Mouse (Mus musculus) liver, embryonic 12.5 days (tissue): ENCODE data around the gene Fus. TPM values are rescaled to one million over a fixed set of nuclear protein-coding genes. Genes with fewer than 3 reads are reported as not detected.

Experiments
- ATAC-seq: fragments of 200-750 bp; cut with Nextera tagmentation; 2 replicates; pipeline ENCODE4 v1.8.0; 2017; ENCODE audit warnings: moderate number of reproducible peaks, mild to moderate bottlenecking, moderate library complexity
- H3K27ac ChIP-seq: fragments of 300-500 bp; sonication (generic); 2 replicates; pipeline ENCODE4 v1.5.1; 2016; ENCODE audit warnings: mild to moderate bottlenecking
- H3K27me3 ChIP-seq: fragments of 300-500 bp; sonication (generic); replicated peaks from 2 replicates; pipeline ENCODE4 v1.6.1; 2016; ENCODE audit warnings: mild to moderate bottlenecking, moderate library complexity
- H3K36me3 ChIP-seq: fragments of 300-500 bp; sonication (generic); 2 replicates; pipeline ENCODE4 v1.6.1; 2016; ENCODE audit warnings: mild to moderate bottlenecking, moderate library complexity
- H3K4me1 ChIP-seq: fragments of 300-500 bp; sonication (generic); 2 replicates; pipeline ENCODE4 v1.6.1; 2016
- H3K4me2 ChIP-seq: fragments of 300-500 bp; sonication (generic); 2 replicates; pipeline ENCODE4 v1.6.1; 2016; ENCODE audit warnings: mild to moderate bottlenecking, moderate library complexity
- H3K4me3 ChIP-seq: fragments of 300-500 bp; sonication (generic); 2 replicates; pipeline ENCODE4 v1.5.1; 2016; ENCODE audit warnings: mild to moderate bottlenecking, moderate library complexity
- H3K9ac ChIP-seq: fragments of 300-500 bp; sonication (generic); 2 replicates; pipeline ENCODE4 v1.6.1; 2016; ENCODE audit warnings: mild to moderate bottlenecking, moderate library complexity
- H3K9me3 ChIP-seq: fragments of 300-500 bp; sonication (generic); replicated peaks from 2 replicates; pipeline ENCODE4 v1.6.1; 2016; ENCODE audit warnings: mild to moderate bottlenecking, moderate library complexity
- WGBS: fragments of 180-500 bp; shearing (Covaris S2); methylation state at CpG from one replicate; pipeline ENCODE4 v1.1.7; 2016; ENCODE audit not compliant: insufficient replicate concordance; 5-methylcytosine and 5-hydroxymethylcytosine counted together
- polyA plus RNA-seq: library from polyadenylated mRNA; unstranded; fragments of >200 nt; fragmentation: Nextera tagmentation; extraction: Ambion mirVana; gene quantifications from 2 replicates; pipeline ENCODE4 v1.2.1, GENCODE M21; 2016

The Fus gene
- polyA plus RNA-seq, result 217 and 225 TPM in 2 replicates

DNA sequence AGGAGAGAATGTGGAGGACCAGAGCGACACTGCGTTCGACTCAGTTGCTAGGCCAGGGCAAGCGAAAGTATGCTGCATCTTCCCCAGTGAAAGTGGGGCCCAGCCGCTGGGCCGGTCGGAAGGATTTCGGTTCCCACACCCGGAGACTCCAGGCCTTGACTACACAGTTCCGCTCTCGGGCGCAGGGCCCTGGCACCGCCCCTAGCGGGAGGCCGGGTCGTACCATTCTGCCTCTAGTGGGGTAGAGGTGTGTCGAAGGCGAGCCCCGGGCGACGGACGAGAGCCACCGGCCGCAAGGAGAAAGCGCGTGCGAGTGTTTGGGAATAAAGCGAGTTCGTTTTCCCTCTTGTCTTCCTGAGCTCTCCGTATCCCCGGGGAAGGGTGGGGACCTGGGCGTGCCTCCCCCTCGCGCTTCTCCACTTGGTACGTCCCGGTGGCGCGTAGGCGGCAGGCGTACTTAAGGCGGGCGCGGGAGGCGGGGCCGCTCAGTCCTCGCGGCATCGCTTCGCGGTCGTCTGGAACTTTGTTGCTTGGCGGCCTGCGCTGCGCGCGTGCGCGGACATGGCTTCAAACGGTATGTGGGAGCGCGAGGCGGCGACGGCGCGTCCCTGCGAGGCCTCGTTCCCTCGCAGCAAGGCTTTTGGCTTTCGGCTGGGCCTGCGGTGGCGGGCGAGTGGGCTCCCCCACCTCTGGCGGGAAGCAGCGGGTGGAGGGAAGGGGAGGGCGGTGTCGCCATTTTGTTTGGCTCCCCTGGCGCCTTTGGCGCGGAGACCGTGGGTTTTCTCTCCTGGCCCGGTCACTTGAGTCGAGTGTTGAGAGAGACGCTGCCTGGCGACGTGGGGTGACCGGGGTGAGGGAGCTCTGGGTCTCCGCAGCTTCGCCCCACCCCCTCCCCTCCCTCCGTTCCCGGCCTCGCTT lies at the start of gene Fus:
Gene Fus (plus strand): TSS at position 454 of the 918 bp plus-strand sequence.
- Histone ChIP-seq H3K27ac (peak within 1 kb of the TSS; percentile 93), H3K9ac (peak within 1 kb of the TSS; percentile 92), H3K4me2 (peak within 1 kb of the TSS; percentile 81), H3K36me3 (peaks cover 34% of the 10 kb centered on the region), H3K9me3 (no peaks in the 10 kb centered on the region), H3K4me3 (peak within 1 kb of the TSS; percentile 85), H3K27me3 (no peaks in the 10 kb centered on the region), H3K4me1 (peaks cover 33% of the 10 kb centered on the region)
- under 1% methylated on average over 92 of the region's 92 CpGs for WGBS
- peak; percentile 93 for ATAC-seq

DNA sequence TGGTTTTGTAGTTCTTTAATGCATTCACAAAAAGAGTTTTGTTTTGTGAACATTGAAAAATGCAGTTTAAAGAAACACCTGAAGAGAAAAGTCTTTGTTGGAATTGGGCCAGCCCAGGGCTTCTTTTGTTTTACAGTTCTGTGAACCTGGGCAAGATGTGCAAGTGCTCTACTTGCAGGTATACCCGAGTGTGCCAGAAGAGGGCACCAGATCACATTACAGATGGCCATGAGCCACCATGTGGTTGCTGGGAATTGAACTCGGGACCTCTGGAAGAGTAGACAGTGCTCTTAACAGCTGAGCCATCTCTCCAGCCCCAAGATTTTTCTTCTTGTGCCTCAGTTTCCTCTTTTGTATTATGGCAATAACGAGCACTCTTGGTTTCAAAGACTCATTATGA lies 49.1 kb upstream of the Fus start:
- H3K27me3 ChIP-seq, result no peaks in the 10 kb centered on the region
- H3K27ac ChIP-seq, result no peak overlapping the region
- ATAC-seq, result no peak
- H3K4me3 ChIP-seq, result no peak overlapping the region
- no peak overlapping the region for H3K4me2 ChIP-seq
- WGBS, result 39% methylated on average over 3 of the region's 3 CpGs
- H3K9ac ChIP-seq, result no peak overlapping the region
- H3K36me3 ChIP-seq, result peaks cover 56% of the 10 kb centered on the region
- H3K4me1 ChIP-seq, result peaks cover 41% of the 10 kb centered on the region
- no peaks in the 10 kb centered on the region for H3K9me3 ChIP-seq

DNA sequence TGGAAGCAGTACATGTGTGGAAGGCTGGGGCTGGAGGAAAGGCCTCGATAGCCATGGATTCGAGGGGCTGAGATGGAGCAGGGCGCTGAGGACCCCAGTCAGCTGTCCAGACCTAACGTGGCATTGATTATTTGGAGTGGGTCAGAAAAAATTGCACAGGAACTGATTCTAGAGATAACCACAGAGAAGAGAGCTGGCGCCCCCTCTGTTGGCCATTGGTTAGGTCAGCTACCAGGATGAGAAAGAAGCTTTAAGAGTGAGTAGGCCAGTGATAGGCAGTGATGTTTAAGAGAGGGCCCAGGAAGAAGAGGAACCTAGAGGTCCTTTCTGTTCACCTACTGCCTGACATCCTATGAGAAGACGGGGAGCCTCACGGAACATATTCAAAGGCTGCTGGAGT lies 48.0 kb upstream of the Fus start:
- Histone ChIP-seq H3K36me3 (peaks cover 56% of the 10 kb centered on the region), H3K4me1 (peaks cover 41% of the 10 kb centered on the region), H3K27me3 (no peaks in the 10 kb centered on the region), H3K9ac (no peak overlapping the region), H3K4me3 (no peak overlapping the region), H3K9me3 (no peaks in the 10 kb centered on the region), H3K4me2 (no peak overlapping the region), H3K27ac (no peak overlapping the region)
- 70% methylated on average over 7 of the region's 7 CpGs for WGBS
- ATAC-seq, result peak; percentile 2; the same call in 1 of the 2 replicates

DNA sequence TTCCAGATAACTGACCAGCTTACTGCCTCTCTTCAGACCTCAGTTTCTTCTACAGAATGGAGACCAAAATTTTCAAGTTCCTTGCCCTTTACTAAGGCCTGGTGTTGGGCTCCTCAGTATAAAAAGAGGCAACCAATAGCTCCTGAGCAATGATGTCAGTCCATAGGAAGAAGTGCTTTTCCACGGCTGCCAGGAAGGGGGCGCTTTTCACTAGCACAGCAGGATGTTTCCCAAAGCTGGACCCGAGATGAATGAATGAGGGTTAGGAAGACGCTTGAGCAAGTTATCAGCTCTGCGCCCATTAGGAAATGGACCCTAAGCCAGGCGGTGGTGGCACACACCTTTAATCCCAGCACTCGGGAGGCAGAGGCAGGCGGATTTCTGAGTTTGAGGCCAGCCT lies 45.7 kb upstream of the Fus start:
- Histone ChIP-seq H3K27me3 (no peaks in the 10 kb centered on the region), H3K36me3 (peaks cover 59% of the 10 kb centered on the region), H3K9me3 (no peaks in the 10 kb centered on the region), H3K4me2 (no peak overlapping the region), H3K4me1 (peaks cover 39% of the 10 kb centered on the region), H3K4me3 (no peak overlapping the region), H3K9ac (no peak overlapping the region), H3K27ac (no peak overlapping the region)
- WGBS, result 56% methylated on average over 8 of the region's 8 CpGs
- ATAC-seq, result no peak

DNA sequence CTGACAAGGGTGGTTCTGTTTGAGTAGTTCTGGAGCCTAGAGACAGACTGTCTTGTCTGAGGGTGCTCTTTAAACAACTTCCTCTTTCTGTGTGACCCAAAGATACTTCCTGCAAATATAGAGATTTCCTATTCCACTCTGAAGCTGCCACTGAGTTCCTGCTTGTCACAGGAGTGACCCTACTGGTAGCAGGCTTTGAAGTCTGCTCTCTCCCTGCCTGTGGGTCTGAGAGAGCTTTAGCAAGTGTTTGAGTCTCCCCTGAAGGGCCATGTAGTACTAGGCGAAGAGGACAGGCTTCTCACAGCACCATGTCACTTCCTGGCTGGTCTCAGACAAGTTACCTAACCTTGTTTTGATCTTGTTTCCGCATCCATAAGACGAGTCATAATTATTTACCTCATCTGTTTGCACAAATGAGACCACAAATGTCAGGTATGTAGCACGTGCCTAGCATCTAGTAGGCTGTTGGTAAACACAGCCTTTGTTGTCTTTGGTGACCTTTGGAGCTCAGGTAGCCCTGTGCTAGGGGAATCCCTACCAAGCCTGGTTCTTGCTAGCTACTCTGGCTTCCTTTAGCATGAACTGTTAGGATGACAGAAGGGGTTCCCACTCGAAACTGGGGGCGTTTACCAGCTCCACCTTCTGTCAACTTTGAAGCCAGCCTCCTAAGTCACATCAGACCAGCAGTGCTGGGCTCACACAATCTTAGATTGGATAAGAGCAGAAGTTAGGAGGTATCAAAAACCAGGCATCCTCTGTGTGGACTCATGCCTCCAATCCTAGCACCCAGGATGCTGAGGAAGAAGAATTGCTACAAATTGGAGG lies 44.6 kb upstream of the Fus start:
- peak overlapping the region; percentile 58 for H3K27ac ChIP-seq
- ATAC-seq, result no peak

GRCm38 (mm10) chr7:127923714-127924113 lies 43.5 kb upstream of the Fus start:
- Histone ChIP-seq H3K4me1 (peaks cover 42% of the 10 kb centered on the region), H3K4me3 (no peak overlapping the region), H3K36me3 (peaks cover 43% of the 10 kb centered on the region), H3K4me2 (no peak overlapping the region), H3K27me3 (peaks cover 6% of the 10 kb centered on the region), H3K9me3 (no peaks in the 10 kb centered on the region), H3K9ac (no peak overlapping the region), H3K27ac (no peak overlapping the region)
- ATAC-seq, result no peak
- WGBS, result 80% methylated on average over 5 of the region's 5 CpGs

More for the DNA sequence above, 44.6 kb upstream of the Fus start:
- Histone ChIP-seq H3K9ac (no peak overlapping the region), H3K27me3 (peaks cover under 1% of the 10 kb centered on the region; the same call in 1 of the 2 replicates), H3K4me1 (peaks cover 39% of the 10 kb centered on the region), H3K9me3 (no peaks in the 10 kb centered on the region), H3K4me2 (no peak overlapping the region), H3K36me3 (peaks cover 52% of the 10 kb centered on the region), H3K4me3 (no peak overlapping the region)
- WGBS, result 50% methylated on average over 6 of the region's 6 CpGs

GRCm38 (mm10) chr7:127925252-127925651 lies 42.0 kb upstream of the Fus start:
- WGBS, result 71% methylated on average over 5 of the region's 5 CpGs
- peaks cover 44% of the 10 kb centered on the region for H3K4me1 ChIP-seq
- no peak overlapping the region for H3K4me2 ChIP-seq
- H3K27me3 ChIP-seq, result peaks cover 8% of the 10 kb centered on the region
- ATAC-seq, result no peak
- no peaks in the 10 kb centered on the region for H3K9me3 ChIP-seq
- H3K27ac ChIP-seq, result no peak overlapping the region
- H3K36me3 ChIP-seq, result peaks cover 36% of the 10 kb centered on the region
- no peak overlapping the region for H3K4me3 ChIP-seq
- H3K9ac ChIP-seq, result no peak overlapping the region

DNA sequence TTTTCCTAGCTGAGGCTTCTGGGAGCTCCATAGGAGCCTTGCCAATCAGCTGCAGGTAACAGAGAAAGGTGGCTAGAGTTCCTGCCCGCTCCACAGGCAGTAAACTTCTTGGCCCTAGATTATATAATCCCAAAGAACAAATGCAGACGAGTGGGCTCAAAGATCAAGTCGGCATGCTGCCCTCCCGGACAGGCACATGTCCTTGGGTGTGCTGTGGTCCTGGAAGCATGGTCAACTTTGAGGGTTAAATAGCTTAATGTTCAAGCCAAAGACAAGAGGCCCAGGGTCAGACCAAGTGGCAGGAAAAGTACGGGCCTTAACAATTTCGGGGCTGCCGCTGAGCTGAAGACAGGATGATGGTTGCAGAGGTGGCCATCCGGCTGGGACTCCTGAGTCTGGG lies 41.2 kb upstream of the Fus start:
- no peak overlapping the region for H3K4me3 ChIP-seq
- no peaks in the 10 kb centered on the region for H3K9me3 ChIP-seq
- peaks cover 33% of the 10 kb centered on the region for H3K36me3 ChIP-seq
- H3K4me1 ChIP-seq, result peaks cover 46% of the 10 kb centered on the region
- no peak overlapping the region for H3K27ac ChIP-seq
- H3K9ac ChIP-seq, result no peak overlapping the region
- ATAC-seq, result no peak
- H3K4me2 ChIP-seq, result no peak overlapping the region
- 80% methylated on average over 8 of the region's 8 CpGs for WGBS
- peaks cover 8% of the 10 kb centered on the region for H3K27me3 ChIP-seq

DNA sequence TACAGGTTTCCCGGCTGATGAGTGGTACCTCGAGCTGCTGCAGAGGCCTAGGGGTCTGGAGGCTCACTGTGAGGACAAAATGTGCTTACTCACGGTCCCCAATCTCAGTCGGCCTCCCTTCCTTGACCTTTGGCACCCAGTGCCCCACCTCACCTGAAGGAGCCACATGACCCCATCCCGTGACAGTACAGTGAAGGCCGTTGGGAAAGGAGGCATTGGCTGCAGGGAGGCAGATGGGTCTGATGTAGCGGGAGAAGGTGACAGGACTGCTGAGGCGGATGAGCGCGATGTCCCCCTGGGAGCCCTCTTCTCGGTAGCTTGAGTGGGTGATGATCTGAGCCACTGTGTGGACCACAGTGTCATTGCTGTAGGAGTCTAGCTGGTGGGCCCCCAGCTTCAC lies 40.4 kb upstream of the Fus start:
- Histone ChIP-seq H3K9ac (no peak overlapping the region), H3K27me3 (peaks cover 8% of the 10 kb centered on the region), H3K4me1 (peaks cover 49% of the 10 kb centered on the region)

DNA sequence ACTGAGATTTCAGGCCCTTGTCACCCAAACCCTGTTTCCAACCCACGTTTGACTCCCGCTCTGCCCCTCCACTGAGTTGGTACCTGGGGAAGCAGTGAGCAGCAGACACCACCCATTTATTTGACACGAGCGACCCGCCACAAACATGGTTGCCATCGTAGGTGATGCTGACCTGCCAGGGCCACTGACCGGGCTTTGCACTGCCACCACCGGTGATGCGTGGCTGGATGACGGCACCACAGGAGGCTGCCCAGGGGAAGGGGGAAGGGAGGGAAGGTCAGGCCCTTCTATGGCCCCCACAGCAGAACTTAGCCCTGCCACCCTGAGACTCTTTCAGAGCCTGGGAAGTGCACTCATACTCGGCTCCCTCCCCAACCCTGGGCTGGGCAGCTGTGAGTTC lies 39.5 kb upstream of the Fus start:
- WGBS, result 82% methylated on average over 11 of the region's 11 CpGs
- Histone ChIP-seq H3K9ac (no peak overlapping the region), H3K9me3 (no peaks in the 10 kb centered on the region), H3K4me3 (no peak overlapping the region), H3K4me2 (no peak overlapping the region), H3K4me1 (peaks cover 42% of the 10 kb centered on the region), H3K27ac (no peak overlapping the region), H3K27me3 (peaks cover 8% of the 10 kb centered on the region), H3K36me3 (peaks cover 25% of the 10 kb centered on the region)
- ATAC-seq, result no peak

More for the DNA sequence above, 40.4 kb upstream of the Fus start:
- 81% methylated on average over 11 of the region's 11 CpGs for WGBS
- no peak overlapping the region for H3K4me2 ChIP-seq
- peaks cover 33% of the 10 kb centered on the region for H3K36me3 ChIP-seq
- ATAC-seq, result no peak
- no peak overlapping the region for H3K4me3 ChIP-seq
- H3K27ac ChIP-seq, result no peak overlapping the region; the same call in 1 of the 2 replicates
- no peaks in the 10 kb centered on the region for H3K9me3 ChIP-seq

DNA sequence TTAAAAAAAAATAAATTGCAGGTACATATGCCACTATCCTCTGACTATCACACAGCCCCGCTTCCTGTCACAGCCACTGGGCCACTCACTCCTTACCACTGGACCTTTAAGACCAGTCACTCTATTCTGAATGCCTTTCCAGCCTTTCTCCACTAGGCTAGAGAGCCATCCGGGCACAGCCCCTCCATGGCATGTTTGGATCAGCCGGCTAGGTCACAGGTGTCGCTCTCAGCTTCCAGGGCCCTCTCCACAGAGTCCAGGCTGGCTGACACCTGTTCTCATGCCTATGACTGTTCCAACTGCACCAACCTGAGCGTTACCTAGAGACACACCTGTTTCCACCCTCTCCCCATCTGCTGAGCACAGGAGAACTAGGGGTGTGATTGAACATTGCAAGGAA lies 38.7 kb upstream of the Fus start:
- H3K4me3 ChIP-seq, result peak overlapping the region; percentile 31; the same call in 1 of the 2 replicates
- H3K9ac ChIP-seq, result 0 out of 2 replicates have a peak overlapping the region, but pooled peaks have one; percentile 58
- peaks cover 43% of the 10 kb centered on the region for H3K4me1 ChIP-seq
- no peak for ATAC-seq
- no peak overlapping the region for H3K27ac ChIP-seq
- peaks cover 25% of the 10 kb centered on the region for H3K36me3 ChIP-seq
- no peaks in the 10 kb centered on the region for H3K9me3 ChIP-seq
- H3K27me3 ChIP-seq, result peaks cover 8% of the 10 kb centered on the region
- 62% methylated on average over 5 of the region's 5 CpGs for WGBS
- peak overlapping the region; percentile 59 for H3K4me2 ChIP-seq
